In the genomic region with DNA sequence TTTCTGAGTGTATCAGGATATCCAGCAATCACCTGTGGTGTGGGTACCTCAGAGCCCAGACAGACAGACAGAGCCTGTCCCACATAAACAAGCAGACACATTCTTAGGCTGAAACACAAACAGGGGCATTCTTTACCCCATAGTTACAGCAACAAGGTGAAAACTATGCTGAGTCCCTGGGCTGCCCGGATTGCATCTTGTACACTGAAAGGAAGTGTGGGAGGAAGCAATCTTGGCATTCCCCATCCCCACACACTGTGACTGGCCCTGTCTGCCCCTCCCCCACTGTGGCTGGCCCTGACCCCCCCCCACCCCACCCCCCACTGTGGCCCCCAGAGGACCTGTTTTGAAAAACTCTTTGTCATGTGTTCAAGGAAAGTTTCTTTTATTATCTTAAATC, we compare ENCODE assay signal across 15 mouse cellular contexts.
A peak's percentile ranks its signal among the peaks of the same experiment; 100 is the strongest.
DNase-seq lines count a peak whose midpoint lies in the region; ATAC-seq lines count a peak whose summit lies in the region.
"Had no signal": no experiment of that assay in that cellular context is flagged by ENCODE, and none has a peak within 500 bp of the region (broad histone marks: within the 10 kb centered on the region; RNA-seq: fewer than 3 reads in every experiment).

No protein-coding gene starts in this region.

- H3K9ac ChIP-seq in heart, embryonic 15.5 days: no peak overlapping the region
- no peak overlapping the region for H3K9ac ChIP-seq in kidney, embryonic 15.5 days

- H3K4me1 ChIP-seq in heart, embryonic 15.5 days (replicated peaks): peaks cover 51% of the 10 kb centered on the region
- peaks cover 6% of the 10 kb centered on the region; the same call in 1 of the 2 replicates for H3K4me1 ChIP-seq in kidney, embryonic 15.5 days

- no peak for ATAC-seq in heart, embryonic 15.5 days (replicated peaks; ENCODE audit: insufficient number of reproducible peaks, insufficient read depth, low FRiP score, low read depth)
- ATAC-seq in kidney, embryonic 15.5 days (replicated peaks; ENCODE audit: low FRiP score): no peak
- ATAC-seq: Patski had no signal

- intact Hi-C loops in heart, postnatal 14 days (cut with DNase I): no loop called here

- peak; percentile 7 for DNase-seq in embryo, embryonic 10.5 days (ENCODE audit: low spot score)
- DNase-seq in embryo, embryonic 10 days (ENCODE audit: low spot score): no peak
- no peak for DNase-seq in heart, postnatal 14 days
- DNase-seq in kidney, postnatal 10 days: peak; percentile 45
- DNase-seq in kidney, postnatal 4 days: peak; percentile 17 to 46
- no peak for DNase-seq in left cerebral cortex, adult 11 months (ENCODE audit: low spot score)
- DNase-seq: cerebellum, postnatal 25 days; right cerebral cortex, postnatal 25 days; thymus, postnatal 36 days had no signal

- H3K4me3 ChIP-seq in heart, embryonic 15.5 days: no peak overlapping the region
- no peak overlapping the region for H3K4me3 ChIP-seq in kidney, embryonic 15.5 days (replicated peaks)
- H3K4me3 ChIP-seq: forebrain, embryonic 10.5 days had no signal

- WGBS in heart, embryonic 15.5 days: 23% methylated on average over 1 of the region's 1 CpGs
- 30% methylated on average over 1 of the region's 1 CpGs for WGBS in kidney, embryonic 15.5 days

- H3K4me2 ChIP-seq in heart, embryonic 15.5 days: no peak overlapping the region
- H3K4me2 ChIP-seq in kidney, embryonic 15.5 days: no peak overlapping the region
- H3K4me2 ChIP-seq: midbrain, embryonic 11.5 days had no signal

- peak overlapping the region; percentile 75; the same call in 1 of the 2 replicates for H3K27ac ChIP-seq in heart, embryonic 15.5 days
- no peak overlapping the region for H3K27ac ChIP-seq in kidney, embryonic 15.5 days
- H3K27ac ChIP-seq: forebrain, embryonic 10.5 days had no signal

- no peaks in the 10 kb centered on the region for H3K27me3 ChIP-seq in heart, embryonic 15.5 days
- H3K27me3 ChIP-seq in kidney, embryonic 15.5 days: no peaks in the 10 kb centered on the region
- H3K27me3 ChIP-seq: CH12.LX, Patski had no signal

- H3K36me3 ChIP-seq in heart, embryonic 15.5 days: no peaks in the 10 kb centered on the region
- no peaks in the 10 kb centered on the region for H3K36me3 ChIP-seq in kidney, embryonic 15.5 days
- H3K36me3 ChIP-seq: forebrain, embryonic 10.5 days had no signal

- H3K9me3 ChIP-seq in heart, embryonic 15.5 days (replicated peaks): no peaks in the 10 kb centered on the region
- no peaks in the 10 kb centered on the region for H3K9me3 ChIP-seq in kidney, embryonic 15.5 days (replicated peaks)
- H3K9me3 ChIP-seq: forebrain, embryonic 10.5 days had no signal

Comparison
In these comparisons a context has a peak if more than half of its experiments do, and no peak if none do; other contexts are left out.
1. DNase-seq: peak in embryo, embryonic 10.5 days (single experiment), kidney, postnatal 10 days (single experiment) and kidney, postnatal 4 days (2 of 2); none in embryo, embryonic 10 days (single experiment), heart, postnatal 14 days (0 of 2) and left cerebral cortex, adult 11 months (single experiment).